Mouse (Mus musculus) mouse trophoblast stem cell (cell line): ENCODE measurements at regions not wholly inside any gene's neighbourhood (a gene's known extent, or its start where the extent isn't known, plus 50 kb on each side); places are given as distances from the start of the nearest gene placed in this dataset.

ENCODE experiments used
- in situ Hi-C, 2 experiments: fragments of 300-500 bp; cut with MseI, MboI; formaldehyde crosslinking; loops; 2 replicates in 1 of 2; 3 replicates in 1 of 2; pipeline ENCODE4 v1.15.1; 2025

DNA sequence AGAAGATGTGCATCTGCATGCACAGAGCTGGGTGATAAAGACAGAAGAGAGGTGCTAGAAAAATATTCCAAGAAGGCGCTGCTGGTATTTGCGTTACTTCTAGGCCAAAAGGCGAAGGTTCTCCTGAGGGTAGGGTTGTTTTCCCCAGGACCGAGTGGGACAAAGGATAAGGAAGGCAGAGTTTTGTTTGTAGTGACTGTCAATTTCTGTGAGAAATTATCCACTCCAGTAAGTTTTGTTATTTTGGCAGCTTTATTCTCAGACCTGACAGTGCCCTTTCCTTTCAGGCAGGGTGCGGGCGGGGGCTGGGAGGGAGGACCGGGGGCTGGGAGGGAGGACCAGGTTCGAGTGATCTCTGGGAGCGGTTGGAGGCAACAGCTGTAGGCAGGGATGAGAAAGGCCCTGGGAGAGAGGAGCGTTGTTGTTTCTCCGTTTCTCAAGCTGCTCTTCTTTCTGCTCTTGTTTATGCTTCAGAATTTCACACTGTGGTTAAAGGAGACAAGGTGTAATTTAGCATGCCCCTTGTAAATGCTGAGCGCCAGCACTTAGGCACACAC is 211.2 kb upstream of the Cited2 start:
- in situ Hi-C loops = no loop called here

DNA sequence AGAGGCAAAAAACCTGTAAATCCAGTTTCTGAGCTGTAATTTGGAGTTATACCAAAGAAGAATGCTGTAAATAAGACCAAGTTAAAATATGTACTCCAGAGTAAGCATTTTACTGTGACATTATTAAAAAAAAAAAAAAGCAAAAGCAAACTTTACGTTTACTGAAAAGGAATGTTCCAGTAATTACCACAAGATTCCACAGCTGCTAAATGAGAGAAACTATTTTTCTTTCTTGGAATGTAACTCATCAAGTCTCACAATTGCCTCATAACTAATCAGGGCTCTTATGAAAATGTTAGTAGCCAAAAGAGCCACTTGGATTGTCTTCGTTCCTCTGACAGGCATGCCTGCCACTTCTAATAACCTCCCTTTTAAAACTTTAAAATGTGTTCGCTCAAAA is 210.5 kb upstream of the Cited2 start:
- in situ Hi-C loops = no loop called here

DNA sequence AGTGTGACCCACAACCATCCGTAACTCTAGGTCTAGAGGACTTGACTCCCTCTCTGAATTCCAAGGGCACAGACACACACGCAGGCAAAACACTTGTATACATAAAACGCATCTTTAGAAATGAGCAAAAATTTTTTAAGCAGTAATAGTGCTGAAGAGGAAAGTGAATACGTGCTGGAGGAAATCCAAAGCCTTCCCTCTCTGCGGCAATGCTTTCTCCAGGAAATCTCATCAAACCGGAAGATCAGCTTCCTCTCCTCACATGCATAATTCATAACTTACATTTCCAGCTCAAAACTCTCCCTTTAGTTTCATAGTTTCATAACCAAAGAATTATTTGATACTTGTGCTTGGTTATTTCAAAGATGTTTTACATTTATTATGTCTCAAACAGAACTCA is 209.3 kb upstream of the Cited2 start:
- in situ Hi-C loops = no loop called here

DNA sequence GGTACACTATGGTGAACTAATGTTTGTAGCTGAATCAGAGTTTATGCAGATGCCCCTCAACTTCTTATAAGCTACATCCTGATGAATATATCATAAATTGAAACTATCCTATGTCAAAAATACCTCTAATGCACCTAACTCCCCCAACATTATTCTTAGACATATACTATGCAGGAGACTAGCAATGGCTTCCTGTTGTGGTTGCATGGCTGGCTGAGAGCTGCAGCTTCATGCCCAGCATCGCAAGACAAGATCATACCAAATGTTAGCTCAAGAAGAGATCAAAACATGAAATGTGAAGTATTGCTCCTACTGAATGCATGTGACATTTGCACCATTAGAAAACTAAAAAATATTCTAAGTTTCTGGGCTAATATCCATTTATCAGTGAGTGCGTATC is 206.9 kb upstream of the Cited2 start:
- in situ Hi-C loops = no loop called here

DNA sequence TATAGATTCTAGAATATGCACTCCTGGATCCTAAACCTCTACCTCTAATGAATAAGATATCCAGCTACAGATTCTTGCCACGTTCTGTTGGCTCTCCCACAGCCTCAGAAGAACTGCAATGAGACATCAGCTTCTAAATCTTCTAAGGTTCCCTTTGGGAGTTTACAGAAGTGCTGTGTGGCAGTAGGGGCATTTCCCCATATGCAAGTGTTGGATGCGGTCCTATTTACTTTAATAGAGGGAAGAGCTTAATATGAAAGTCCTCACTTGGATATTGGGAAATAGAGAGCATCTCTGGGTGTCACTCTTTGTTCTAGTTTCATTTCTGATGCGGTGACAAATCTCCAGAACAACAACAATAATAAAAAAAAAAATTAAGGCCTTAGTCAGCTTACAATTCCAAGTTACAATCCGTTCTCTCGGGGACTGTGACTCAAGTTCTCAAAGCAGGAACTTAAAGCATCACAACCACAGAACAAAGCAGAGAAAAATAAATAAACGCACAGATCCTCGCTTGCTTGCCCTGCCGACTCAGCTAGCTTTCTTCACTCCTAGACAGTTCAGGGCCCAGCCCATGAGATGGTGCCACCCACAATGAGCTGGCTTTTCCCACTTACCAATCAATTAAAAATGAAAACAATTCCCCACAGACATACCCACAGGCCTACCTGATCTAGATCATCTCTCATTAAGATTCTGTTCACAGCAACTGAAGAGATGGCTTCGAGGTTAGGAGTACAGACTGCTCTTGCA is 204.4 kb upstream of the Cited2 start:
- in situ Hi-C loops = no loop called here

DNA sequence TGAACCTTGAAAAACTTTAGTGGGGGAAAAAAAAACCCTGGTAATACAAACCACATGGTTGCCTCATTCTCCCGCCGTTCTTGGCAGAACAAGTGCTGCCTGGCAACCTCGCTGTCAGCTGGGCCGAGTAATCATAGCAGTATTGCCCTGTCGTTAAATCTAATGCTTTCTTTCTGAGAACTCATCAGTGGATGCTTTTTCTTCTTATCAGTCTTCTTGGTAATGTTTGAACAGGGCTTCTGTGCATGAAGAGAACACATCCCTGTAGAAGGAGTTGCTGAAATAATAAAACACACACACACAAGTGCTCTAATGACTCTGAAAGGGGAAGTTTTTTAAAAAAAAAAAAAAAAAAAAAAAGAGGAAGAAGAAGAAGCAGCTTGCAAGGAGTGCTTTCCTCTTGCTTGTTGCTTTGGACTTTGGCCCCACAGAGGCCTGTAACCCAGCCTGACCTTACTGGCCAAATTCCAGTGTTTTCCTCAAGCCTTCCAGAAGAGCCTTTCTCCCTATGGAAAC is 200.9 kb upstream of the Cited2 start:
- in situ Hi-C loops = no loop called here

DNA sequence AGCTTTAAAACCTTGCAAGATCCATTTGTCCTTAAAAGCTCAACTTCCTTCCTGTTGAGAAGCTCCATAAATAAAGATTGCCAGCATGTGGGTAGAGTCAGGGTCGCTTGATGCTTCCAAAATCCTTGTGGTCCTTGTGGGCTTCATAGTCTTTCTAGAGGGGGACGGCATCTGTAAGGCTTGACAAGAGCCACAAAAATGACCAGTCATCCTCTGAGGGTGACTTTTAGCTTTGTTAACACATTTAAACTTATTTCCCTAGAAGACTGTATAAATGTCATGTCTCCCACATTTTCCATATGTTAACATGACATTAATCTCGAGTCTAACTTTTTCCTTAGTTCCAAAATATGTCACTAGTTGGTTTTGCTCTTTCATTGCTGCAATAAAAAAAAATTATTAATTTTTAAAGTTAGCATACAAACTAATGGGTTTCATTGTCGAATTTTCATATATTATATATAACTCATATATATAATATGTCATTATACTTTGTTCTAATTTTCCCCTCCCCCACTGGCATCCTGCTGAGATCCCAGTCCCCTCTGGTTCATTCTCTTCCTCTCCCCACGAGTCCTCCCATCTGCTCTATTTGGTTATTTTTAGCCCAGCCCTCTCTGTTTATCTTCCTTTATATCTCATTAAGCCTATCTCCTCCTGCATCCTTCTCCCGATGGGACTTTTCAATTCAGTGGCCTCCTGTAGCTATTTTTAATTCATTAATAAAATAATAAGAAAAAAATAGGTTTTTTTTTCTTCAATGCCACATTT is 199.3 kb upstream of the Cited2 start:
- in situ Hi-C loops = no loop called here

DNA sequence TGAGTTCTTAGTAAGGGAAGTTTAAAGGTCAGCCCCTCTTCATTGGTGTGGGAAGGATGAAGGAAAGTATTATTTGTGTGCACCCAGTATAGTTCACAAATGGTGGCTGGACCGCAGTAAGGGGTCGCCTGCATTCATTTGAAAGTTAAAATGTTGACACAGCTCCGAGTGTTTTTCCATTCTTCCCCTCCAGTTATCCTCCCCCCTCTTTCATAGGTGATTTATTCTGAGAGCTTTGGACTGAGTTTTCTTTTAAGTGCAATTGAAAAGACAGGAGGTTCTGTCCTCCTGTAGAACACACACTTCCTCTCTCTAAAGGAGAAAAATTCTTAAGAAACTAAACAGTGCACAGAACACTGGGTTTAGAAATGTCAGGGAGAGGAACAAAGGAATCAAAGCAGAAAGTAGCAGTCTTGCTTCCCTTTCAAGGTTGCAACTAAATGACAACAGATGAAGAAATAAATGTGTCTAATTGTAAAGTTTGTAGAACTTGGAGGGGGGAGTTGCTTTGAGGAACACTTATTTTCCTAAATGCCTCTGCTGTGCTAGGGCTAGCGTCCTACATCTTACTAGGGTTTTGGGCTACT is 195.8 kb upstream of the Cited2 start:
- in situ Hi-C loops = no loop called here

DNA sequence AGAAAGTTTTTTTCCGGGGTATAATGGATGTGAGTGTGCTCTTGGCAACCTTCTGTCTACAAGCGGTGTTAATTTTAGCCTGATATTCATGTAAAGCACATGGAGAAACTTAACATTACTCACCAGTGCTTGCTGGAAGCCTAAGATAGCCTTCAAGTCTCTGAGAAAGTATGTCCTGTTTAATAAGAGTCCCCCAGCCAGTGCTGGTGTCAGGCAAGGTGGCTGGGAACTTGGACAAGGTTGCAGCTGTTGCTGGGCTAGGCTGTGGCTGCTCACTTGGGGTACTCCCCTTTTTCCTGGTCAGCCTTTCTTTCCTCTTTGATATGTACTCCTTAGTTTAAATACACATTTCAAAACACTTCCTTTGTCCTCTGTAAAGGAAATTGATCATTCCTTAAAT is 194.9 kb upstream of the Cited2 start:
- in situ Hi-C loops = no loop called here

DNA sequence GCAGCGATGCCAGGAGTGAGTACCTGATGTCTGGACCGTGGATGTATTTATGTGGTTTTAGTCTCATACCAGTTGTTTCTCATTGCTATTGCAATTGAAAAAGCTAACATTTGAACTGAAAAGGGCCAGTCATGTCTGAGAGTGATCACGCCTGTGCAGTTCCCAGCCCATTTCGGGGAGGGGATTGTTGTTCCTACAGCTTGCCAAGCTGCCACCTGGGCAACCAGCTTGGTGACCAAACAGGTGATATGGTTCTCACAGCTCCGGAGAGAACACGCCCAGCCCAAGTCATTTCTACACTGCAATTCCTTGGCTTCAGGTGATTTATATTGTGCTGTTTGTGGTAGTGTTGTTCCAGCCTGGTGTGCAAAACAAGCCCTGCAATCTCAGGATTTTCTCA is 194.2 kb upstream of the Cited2 start:
- in situ Hi-C loops = no loop called here

DNA sequence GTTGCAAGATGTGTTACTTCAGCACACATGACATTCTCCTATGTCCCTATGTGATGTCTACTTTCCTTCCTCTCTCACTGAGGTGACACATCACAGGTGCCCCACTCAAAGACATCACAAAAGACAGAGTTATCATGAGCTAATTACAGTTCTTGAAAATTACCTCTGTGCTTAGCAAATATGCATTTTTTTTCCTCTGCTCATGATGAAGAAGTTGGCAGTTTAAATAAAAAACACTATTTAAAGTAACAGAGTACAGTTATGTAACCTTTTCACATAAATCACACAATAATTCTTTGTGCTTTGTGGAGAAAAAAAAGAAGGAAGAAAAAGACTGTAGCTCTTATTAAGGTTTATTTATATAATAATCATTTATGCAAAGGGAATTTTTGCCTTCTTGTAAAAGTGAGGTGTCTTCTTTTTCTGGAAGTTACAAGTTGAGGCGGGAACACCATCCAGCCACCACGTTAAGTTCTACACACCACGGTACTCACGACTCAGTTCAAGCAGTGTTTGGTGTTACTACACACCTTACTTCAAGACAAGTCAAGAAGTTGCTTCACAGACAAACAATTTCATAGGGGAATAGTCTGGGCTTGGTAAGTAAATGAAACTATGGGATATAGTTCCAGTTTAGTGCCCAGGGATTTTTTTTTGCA is 193.0 kb upstream of the Cited2 start:
- in situ Hi-C loops = no loop called here

DNA sequence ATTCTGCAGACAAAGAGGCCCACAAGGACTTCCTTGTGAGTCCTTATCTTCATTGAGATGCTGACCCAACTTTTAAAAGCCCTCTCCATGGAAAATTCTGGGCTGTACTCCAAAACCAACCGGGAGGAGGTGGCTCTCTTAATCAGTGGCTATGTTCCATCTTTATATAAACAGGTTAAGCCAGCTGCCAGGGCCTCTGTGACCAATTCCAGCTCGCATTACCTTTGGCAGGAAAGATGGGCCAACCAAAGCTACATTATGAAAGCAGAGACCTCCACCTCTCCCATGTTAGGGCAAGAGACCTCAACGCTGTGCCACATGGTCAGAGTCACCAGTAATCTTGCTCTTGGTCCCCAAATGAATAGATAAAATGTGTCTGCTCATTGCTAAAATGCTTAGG is 192.0 kb upstream of the Cited2 start:
- in situ Hi-C loops = no loop called here

DNA sequence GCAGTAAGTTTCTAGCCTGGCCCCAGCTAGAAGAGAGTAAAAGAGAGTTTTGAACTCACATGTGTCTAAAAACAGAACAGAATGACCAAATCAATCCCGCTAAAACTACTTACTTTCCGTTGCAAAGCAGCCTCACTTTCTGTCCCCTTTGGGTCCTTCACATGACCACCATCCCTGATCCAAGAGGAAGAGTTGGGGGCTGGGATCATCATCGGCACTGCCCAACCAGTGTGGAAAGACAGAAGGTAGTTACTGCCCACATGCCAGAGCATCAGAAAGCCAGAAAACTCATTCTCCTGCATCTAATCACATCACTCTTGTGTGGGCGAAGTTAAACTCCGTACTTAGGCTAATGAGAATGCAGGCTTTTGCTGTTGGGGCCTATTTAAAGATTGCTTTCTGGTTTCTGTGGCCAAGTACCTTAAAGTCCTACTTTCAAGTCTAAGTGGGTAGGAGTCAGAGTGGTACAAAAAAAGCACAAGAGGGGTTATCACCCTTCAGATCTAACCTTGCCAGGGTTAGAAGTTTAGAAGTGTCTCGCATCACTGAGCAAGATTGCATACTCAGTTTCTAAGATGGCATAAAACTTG is 184.0 kb upstream of the Cited2 start:
- in situ Hi-C loops = no loop called here

DNA sequence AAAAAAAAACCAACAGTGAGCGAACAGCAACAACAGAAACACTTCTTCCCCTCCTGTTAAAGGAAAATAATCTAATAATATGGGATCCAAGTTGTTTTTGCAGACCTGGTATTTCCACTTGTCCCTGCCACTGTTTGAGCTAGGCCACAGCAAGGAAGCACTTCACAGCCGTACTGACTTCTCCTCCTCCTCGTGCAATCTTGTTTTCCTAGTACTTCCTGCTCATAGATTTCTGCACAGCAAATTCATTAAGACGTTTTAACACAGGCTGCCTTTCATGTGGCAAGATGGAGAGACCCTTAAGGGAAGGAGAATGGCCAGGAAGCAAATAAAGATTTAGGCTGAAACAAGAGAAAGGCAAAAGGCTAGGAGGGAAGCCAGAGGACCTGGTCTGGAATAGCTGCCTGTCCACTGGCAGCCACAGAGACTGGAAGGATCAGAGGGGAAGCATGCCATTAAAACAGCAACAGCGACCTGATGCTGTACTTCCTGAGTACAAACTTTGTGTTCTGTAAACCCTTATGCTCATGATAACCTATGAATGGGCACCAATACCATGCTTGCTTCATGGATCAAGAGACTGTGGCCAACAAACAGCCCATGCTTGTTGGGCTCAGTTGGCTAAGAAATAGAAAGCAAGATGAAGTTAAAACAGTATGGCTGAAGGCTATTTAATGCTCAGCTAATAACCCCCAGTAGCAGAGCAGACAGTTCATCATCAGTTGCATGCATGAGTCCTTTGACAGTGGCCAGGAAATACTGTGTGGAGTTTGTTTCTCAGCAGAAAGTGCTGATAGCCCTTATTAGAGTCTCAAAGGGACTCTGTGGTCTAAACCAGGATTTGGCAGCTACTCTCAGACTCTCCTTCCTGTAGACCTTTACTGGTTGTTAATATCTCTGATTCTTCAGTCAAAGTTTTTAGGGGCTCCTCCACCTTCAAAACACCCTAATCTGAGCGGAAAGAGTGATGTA is 182.3 kb upstream of the Cited2 start:
- in situ Hi-C loops = no loop called here

DNA sequence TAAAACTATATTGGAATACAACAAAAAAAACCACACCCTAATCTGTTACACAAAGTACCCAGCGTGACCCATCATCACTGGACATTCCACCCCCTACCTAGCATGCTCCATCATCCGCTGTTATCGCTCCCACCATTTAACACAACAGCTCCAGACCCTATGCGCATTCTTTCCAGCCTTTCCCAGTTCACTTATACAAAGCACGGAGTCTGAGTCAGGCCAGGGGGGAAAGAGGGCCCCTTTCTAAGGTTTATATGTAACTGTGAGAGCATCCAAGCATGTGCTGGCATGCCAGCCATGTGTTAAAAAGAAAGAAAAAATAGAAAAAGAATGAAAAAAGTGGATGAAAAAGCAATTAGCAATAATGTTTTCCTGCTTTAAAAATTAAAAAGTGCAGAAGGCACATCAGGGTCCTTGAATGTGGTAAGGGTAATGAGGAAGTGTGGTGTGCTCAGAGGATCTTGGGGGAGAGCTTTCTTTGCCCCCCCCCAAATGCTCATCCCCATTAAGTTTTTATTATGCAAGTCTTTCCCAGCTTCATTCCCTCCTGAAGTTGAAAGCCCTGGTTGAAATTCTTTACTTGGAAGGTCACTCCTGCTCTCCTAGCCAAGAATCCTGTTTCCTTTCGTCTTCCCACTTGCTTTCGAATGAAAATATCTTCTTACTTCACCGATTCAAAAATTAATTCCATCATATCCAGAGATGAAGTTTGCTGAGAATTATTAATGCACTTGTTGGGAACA is 180.7 kb upstream of the Cited2 start:
- in situ Hi-C loops = no loop called here

DNA sequence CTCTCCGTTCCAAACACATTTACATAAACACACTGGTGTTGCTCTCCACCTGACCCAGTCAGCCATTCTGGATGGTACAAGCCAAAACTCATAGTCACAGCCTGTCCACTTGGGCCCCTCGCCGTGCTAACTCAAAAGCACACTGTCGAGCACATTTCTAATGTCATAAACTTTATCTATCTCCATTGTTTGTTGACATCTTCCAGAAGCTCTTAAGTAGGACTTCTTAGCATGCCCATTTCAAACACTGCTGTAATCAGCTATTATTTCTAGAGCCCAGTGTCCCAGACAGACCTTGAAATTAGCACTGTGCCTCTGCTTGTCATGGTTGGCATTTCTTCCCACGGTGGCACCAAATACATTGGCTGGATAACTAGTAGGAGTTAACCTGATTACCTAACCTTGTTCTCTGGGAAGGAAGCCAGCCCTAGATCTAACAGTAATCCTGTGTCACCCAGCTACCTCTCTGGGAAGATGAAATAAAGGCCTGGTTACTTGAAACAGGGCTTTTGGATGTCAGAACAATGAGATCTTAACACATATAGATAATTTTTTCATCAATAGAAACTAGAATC is 180.1 kb upstream of the Cited2 start:
- in situ Hi-C loops = no loop called here

DNA sequence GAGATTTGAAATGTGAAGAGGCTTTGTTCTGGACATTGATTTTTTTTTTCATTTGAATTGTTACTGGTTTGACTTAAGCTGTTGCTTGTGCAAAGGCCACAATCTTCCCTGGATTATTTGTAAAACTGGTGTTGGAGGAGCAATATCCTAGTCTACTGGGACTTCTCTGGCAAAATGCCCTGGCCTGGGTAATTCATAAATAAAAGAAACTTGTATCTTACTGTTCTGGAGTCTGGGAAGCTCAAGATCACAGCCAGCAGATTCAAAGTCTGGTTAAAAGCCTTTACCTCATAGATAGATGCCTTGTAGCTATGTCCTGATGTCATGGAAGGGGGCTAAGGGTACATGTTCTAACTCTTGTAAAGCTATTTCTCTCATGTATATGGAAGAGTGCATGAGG is 177.7 kb upstream of the Cited2 start:
- in situ Hi-C loops = no loop called here

DNA sequence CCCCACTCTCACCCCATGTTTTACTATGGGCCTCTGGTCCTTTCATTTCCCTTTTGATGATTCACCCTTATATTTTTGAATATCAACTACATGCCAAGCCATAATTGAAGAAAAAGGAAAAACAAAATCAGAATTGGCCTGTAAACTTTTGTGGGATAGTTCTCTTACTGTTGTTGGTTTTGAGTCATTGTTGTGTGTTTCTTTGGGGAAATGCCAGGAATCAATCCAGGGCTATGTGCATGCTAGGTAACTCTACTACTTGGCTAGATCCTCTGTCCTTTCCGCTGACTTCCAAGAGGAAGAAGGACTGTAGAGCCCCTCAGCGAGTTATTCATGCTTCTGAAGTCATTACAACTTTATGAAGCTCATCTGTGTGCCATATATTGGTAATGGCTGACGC is 175.0 kb upstream of the Cited2 start:
- in situ Hi-C loops = no loop called here
